Mouse (Mus musculus) cerebral cortex, adult 2 months (tissue): ENCODE measurements around the gene Uba52.

Source experiments
- WGBS: fragments of 180-500 bp; shearing (Covaris S2); methylation state at CpG from one replicate; pipeline ENCODE4 v1.1.7; 2018; 5-methylcytosine and 5-hydroxymethylcytosine counted together

The Uba52 gene

DNA sequence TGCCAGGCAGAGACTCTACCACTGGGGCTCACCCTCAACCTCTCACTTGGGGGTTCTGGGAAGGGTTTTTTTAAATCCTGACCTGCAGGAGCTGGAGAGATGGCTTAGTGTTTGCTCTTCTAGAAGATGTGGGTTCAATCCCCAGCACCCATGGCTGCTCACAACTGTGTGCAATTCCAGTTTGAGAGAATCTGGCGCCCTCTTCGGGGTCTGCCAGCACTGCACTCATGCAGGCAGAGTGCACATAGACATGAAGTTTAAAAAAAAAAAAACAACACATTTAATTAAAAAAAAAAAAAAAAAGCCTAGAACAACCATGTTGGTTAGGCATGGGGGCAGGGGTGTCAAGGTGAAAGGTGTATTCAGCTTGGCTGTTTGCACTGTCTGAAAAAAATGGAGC lies 19.7 kb upstream of the Uba52 start:
- WGBS = 91% methylated on average over 2 of the region's 2 CpGs

DNA sequence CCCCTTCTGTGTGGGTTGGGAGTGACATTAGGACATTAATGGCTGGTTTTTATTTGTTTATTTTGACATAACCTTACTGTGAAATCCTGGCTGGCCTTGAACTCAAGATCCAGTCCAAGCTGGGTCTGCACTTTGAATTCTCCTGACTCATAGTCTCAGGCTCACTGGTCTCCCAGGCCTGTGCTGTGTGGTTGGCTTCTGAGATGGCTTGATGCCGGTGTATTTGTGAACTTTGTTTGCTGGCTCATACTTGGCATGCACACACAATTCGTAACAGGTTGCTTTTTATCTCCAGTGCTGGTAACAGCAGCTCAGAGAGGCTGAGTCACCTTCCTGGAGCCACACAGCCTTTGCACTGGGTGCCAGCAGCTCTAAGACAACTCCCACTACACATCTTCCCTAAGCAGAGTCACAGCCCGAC lies 19.1 kb upstream of the Uba52 start:
- 63% methylated on average over 3 of the region's 3 CpGs for WGBS

DNA sequence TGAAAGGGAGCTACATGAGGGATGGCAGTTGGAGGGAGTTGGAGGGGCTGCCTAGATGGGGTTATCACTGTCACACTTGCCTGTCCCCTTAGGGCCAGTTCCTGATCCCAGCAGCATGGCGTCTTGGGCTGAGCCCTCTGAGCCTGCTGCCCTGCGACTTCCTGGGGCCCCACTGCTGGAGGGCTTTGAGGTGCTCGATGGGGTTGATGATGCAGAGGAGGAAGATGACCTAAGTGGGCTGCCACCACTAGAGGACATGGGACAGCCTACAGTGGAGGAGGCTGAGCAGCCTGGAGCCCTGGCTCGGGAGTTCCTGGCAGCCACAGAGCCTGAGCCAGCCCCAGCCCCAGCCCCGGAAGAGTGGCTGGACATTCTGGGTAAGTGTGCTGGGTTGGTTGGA lies 18.7 kb upstream of the Uba52 start:
- 77% methylated on average over 5 of the region's 5 CpGs for WGBS

DNA sequence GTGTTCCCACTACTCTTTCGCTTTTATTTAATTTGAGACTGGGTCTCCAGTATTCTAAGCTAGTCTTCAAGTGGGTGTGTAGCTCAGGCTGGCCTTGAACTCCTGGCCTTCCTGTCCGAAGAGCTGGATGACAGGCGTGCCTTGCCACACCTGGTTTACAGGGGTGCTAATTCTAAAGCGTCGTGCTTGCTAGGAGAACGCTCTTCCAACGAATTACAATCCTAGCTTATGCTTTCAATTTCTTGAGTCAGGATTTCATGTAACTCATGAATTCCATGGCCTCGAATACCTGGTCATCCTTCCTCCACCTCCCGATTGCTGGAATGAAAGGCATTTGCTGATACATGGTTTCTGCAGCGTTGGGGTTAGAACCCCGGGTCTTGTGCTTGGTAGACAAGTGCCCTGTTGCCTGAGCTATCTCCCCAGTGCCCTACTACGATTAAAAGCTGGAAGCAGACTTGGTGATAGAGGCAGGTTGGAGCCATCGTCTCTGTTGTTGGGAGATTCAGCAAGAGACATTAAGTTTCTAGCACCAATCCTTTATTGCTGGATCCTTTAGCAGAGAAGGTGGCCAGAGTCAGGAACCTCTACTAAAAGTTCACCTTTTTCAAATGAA lies 17.7 kb upstream of the Uba52 start:
- 18% methylated on average over 13 of the region's 13 CpGs for WGBS

DNA sequence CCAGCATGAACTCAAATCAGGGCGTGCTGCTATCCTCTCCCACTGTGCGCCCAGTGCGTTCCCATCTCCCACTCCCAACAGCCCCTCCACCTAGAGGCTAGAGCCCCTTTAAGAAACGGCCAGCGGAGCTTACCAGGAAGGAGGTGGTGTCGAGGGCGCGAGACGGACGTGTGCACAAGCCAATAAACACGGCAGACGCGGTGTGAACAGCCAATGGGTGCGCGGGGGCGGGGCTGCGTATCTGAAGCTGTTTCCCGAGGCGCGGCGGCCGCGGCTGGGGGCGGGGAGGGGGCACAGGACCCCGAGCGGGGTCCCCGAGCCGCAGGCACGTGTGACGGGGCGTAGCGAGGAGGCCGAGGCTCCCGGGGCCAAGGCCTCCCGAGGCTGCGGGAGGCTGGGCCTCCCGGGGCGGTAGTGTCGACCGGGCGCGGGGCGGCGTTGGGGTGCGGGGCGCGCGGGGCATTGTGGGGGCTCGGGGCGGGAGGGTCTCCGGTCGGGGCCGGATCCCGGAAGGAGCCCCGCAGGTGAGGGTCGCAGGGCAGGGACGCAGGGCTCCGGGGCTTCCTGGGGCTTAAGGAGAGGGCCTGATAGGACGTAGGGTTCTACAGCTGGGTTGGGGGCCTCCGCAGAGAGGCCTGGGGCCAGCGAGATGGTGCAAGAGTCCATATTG lies 17.0 kb upstream of the Uba52 start, which contains the start of the genes Fkbp8 and Kxd1:
Fkbp8 (plus strand) TSS at position 213 of the 670 bp plus-strand sequence.
Kxd1 (minus strand) TSS at position 445 of the 670 bp plus-strand sequence.
- under 1% methylated on average over 60 of the region's 61 CpGs for WGBS

DNA sequence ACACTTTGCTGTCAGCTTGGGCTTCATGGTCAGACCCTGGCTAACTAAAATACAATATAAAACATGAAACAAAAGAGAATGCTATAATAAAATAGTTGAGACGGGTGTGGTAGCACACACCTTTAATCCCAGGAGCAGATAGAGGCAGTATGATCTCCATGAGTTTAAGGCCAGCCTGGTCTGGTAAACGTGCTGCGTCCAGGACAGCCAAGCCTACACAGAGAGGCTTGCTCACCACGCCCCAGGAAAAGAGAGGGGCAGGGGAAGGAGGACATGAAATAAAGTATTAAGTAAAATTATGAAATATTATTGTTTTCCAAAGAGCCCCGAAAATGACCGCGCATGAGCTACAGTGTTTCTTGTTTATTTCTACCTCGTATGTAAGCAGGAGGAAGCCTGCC lies 16.5 kb upstream of the Uba52 start:
- 3% methylated on average over 8 of the region's 8 CpGs for WGBS

DNA sequence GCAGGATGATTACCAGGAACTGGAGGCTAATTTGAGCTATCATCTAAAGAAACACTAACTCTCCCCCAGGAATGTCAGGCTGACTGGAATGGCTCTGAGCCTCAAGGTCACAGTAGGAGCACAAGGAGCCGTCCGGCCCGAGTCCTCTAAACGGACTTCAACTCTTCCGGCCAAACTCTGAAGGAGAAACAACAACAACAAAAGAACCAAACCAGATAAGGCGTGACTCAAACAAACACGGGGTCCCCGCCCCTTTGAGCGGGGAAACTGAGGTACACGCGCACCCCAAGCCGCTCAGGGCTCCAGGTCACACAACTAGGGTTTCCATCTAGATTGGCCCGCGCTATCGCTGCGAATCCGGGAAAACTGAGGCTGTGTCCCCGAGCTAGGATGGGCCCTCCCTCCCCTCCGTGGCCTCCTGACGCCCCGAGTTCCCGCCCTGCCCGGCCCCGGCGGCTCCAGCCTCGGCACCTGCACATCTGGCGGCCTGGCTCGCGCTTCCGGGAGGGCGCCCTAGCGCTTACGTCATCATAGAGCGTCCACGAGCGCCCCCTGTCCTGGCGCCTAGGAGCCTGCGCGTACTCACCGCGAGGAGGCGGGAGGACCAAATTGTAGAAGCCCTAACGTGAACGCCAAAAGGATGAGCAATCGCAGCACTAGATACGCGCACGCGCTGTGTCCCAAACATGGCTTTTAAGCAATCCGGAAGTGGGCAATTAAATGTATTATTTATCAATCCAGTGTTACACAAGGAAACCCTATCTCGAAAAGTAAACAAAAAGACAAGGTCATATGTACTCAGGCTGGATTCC lies 12.2 kb upstream of the Uba52 start:
- WGBS = under 1% methylated on average over 51 of the region's 51 CpGs

DNA sequence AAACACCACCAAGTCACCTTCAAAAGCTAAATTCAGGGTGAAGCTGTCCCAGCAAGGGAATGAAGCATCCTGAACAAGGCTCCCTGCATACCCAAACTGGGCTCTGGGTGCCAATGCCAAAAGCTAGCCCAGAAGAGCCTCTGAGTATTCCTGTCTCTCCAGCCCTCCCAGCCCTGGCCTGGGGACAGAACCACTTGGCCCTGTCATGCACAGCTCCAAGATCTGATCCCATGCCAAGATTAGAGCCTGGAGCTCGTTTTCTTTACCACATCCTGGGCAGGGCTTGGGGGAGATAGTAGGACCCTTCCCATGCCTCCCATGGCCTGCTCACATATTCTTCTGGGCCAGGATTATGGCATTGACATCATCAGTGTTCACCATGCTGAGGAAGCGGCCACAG lies 9.0 kb upstream of the Uba52 start:
- WGBS = 61% methylated on average over 2 of the region's 2 CpGs

DNA sequence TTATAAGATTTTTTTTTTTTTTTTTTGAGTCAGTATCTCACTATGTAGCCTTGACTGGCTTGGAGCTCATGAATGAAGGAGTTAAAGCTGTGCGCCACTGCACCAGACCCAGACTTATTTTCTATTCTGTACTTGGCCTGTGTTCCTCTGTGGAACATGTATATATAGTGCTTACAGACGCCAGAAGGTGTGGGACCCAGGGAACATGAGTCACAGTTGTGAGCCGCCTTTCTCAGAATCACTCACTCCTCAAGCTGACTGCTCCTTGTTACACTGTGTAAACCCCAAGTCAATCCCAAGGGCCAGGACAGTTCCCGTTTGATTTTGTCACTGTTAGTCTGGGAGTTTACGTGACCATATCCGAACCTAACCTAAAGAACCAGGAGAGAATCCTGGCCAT lies 8.4 kb upstream of the Uba52 start:
- WGBS = 65% methylated on average over 6 of the region's 6 CpGs

DNA sequence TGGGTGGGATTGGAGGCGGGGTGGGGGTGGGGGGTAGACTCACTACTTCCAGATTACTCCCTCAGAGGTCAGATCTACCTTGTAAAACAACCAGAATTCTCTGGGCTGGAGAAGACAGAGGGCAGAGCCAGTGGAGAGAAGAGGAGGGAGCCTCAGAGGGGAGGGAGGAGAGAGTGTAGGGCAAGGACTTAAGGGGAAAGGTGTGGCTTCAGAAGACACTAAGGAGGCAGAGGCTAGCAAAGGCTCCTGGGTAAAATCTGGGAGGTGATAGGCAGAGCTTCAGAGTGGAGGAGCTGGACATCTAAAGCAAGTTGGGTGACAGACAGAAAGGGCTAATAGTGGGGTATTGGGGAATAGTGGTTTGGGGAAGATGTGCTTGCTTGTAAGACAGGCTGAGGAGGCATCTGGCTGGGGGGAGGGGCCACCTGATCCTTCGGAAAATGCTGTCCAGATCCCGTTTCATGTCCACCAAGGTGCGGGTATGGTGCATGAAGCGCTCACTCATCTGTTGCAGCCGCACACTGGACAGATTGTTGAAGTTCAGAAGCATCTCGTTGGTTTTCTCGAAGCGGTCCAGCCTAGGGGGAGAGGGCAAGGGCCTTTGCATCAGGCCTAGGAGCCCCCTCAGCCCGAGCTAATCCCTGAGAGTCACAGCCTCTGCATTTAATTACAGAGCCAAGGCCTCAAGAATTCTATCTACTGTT lies 7.5 kb upstream of the Uba52 start:
- WGBS = 74% methylated on average over 10 of the region's 10 CpGs

DNA sequence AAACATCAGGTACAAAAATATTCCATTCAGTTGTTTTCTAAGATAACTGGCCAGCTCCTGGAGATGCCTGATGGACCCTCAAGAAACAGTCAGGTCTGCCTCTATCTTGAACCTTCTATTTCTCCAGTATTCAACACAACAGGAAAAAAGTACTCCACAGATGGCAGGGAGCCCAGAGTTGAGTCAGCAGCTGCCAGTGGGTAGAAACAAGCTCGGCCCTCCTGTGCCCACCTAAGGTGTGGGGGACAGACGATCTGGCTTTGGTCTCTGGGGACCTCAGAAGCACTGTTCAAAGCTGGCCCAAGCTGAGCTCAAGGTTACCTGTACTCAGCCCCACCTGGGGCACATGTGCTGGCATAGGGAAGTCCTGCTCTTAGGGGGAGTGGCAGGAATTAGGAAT lies 2.8 kb upstream of the Uba52 start:
- 5% methylated on average over 2 of the region's 2 CpGs for WGBS

DNA sequence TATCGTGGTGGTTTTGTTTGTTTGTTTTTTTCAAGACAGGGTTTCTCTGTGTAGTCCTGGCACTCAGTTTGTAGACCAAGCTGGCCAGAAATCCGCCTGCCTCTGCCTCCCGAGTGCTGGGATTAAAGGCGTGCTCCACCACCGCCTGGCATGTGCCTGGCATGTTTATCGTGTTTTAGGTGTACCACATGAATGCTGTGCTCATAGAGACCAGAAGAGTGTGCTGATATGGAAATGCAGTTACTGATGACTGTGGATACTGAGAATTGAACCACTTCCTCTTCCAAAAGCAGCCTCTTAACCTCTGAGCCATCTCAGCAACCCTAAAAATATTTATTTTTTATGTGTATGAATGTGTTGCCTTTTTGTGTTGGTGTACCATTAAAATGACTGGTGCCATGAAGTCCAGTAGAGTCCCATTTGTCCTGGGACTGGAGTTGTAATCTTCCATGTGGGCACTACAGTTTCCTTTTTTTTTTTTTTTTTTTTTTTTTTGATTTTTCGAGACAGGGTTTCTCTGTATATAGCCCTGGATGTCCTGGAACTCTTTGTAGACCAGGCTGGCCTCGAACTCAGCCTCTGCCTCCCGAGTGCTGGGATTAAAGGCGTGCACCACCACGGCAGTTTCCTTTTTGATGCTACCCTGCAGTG lies 1.8 kb upstream of the Uba52 start:
- WGBS = 92% methylated on average over 11 of the region's 11 CpGs

DNA sequence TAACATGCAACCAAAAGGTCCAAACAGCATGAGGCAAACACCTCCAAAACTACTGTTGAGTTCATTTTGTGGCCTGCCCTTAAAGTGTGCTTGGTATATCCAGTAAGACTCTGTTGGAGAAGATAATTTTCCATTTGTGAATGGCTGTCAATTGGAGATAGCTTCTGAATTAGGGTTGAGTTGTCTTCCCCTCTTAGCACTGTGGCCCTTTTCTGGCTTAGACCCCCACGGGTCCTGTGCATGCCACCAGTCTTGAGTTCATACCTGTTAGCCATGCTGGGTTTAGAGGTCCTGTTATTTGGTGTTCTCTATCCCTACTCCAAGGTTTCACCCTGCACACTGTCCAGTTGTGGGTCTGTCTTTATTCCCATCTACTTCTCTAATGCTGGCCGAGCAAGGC lies 1.2 kb upstream of the Uba52 start:
- WGBS = 93% methylated on average over 2 of the region's 2 CpGs

DNA sequence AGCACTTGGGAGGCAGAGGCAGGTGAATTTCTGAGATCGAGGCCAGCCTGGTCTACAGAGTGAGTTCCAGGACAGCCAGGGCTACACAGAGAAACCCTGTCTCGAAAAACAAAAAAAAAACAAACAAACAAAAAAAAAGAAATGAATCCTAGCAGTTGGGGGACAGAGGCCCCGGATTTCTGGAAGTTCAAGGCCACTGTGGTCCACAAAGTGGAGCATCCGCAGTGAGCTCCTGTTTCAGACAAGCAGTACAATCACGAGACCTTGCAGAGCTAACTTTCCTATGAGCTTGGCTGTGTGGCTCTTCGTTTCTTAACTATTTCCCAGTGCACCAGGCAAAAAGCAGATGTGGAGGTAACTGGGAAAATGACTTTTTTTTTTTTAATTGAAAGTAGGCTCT lies 573 bp upstream of the Uba52 start:
- 79% methylated on average over 6 of the region's 6 CpGs for WGBS

DNA sequence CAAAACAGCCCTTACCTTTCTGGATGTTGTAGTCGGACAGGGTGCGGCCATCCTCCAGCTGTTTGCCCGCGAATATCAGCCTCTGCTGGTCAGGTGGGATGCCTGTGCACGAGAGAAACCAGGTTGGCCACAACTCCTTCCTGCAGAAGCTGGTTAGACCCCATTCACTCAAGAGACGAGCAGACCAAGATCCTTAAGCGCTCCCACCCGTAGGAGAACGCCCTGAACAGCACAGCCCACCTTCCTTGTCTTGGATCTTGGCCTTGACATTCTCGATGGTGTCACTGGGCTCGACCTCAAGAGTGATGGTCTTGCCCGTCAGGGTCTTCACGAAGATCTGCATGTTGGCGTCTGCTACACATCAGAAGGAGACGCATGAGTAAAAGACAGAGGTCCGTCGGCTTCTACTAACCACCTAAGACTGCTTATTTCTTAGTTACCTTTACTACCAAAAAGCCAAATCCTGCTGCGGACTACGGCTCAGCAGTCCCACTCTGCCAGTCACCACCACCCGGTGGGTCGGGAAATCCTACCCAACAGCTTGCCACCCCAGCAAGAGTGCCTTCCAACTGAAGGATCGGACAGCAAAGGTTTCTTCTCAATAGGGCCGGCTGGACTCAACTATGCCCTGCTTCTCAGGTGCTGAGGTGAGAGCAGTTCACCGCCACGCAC lies 1.2 kb downstream of the Uba52 start:
- WGBS = 12% methylated on average over 25 of the region's 25 CpGs

DNA sequence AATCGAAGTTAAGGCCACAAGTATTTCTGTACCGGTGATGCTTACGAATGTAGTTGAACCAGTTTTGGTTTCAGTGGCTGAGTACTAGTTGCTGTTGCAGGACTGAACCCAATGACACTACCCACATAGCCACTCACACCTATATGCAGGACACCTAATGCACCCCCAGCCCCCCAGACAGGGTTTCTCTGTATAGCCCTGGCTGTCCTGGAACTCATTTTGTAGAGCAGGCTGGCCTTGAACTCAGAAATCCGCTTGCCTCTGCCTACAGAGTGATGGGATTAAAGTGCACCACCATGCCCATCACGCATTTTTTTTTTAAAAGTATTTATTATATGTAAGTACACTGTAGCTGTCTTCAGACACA lies 3.6 kb downstream of the Uba52 start:
- WGBS = 66% methylated on average over 5 of the region's 5 CpGs

DNA sequence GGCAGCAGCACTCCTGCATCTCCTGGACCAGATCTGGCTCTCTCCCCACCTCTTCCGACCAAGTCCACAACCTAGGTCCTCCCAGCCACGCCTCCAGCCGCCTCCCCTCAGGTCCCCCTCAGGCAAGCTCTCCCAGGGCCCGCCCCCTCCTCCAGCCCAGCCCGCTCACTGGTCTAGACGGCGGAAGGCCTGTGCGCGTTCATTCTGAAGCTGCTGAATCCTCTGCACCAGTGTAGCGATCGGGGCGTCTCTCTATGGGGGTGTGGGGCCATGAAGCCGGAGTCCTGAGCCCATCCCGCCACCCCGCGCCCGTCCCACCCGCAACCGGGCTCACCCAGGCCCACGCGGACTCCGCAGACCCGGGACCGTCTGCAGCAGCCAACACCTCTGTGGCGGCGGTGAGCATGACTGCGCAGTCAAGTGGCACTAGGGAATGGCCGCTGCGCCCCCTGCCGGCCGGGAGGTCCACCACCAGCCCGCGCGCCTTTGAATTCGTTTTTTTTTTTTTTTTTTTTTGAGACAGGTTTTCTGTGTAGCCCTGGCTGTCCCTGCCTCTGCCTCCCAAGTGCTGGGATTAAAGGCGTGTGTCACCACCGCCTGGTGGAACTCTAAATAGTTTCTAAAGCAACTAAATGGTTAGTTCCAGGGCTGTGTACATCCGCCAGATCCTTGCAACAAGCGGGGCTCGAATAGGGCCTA lies 4.1 kb downstream of the Uba52 start, which contains the start of gene Rex1bd:
Rex1bd (minus strand) TSS at position 425 of the 699 bp plus-strand sequence.
- WGBS = 2% methylated on average over 40 of the region's 40 CpGs

DNA sequence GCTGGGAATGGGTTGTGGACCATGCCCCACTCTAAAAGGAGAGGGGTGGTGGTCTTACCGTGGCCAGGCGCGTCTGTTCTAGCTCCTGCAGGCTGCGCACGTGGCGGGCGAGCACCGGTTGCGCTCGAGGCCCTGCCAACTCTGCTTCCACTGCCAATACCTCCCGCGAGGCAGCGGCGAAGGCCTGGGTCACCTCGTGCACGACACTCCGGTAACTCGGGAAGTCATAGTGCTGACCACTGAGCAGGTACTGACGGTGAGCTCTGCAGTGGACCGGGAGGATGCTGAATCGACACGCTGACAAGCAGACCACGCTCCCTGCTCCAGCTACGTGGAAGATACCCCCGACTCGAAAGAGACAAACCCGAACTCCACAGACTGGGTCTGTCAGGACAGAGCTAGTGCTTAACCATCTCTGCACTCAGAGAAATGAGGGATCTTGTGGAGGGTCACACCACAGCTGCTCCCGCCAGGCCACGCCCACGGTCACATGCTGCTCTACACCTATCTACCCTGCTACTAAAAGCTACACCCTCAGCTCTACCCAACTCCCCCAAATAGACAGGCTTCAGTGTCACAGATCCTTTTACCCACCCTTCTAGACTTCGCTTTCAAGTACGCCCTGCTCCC lies 4.8 kb downstream of the Uba52 start:
- 21% methylated on average over 32 of the region's 32 CpGs for WGBS

DNA sequence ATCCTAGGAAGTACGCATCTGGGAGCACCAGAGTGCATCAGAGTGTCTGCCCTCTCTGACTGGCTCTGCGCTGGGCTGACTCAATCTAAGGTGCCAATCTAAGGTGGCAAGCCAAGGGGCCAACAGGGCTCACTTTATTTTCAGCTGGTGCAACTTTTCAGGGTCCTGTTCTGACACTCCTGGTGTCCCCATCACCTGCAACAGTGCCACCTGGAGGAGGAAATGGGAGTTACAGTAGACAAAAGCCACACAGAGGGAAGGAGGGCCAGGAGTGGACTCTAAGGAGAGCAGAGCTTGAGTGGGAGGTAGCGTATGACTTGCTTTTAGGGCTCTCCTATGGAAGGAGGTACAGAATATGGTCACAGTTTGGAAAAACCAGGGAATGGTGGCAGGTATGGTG lies 5.8 kb downstream of the Uba52 start:
- 60% methylated on average over 3 of the region's 3 CpGs for WGBS

DNA sequence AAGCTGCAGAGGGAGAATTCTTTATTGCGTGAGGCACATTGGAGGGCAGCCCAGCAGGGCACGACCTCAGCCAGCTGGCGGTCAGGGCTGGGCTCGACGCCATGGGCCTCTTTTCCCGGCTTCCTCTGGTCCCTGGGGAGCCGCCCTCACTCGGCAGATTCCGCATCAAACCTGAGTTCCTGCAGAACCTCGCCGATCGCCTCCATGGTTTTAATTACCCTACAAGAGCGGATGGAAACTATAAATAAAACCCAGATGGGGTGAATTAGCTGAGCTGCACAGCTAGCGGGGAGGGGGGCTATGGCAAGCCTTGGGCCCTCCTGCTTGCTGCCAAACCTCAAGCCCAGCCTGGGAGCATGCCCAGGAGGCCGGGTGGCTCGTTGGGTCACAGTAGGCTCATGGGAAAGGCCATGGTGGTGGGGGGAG lies 6.3 kb downstream of the Uba52 start:
- 23% methylated on average over 16 of the region's 16 CpGs for WGBS
